In genomic region chr4:86537972-86538371, GRCm38 (mm10) we compare ENCODE assay signal across 9 mouse cellular contexts. TPM values are rescaled to one million over a fixed set of nuclear protein-coding genes. Genes with fewer than 3 reads are reported as not detected.
DNase-seq lines count a peak whose midpoint lies in the region; ATAC-seq and TF ChIP-seq lines count a peak whose summit lies in the region.
"Had no signal": no experiment of that assay in that cellular context is flagged by ENCODE, and none has a peak within 500 bp of the region (broad histone marks: within the 10 kb centered on the region; RNA-seq: fewer than 3 reads in every experiment).

No protein-coding gene starts in this region.

- H3K27ac ChIP-seq in lung, postnatal 0 days (ENCODE audit: low read length) = no peak overlapping the region
- no peak overlapping the region for H3K27ac ChIP-seq in midbrain, embryonic 15.5 days
- H3K27ac ChIP-seq: limb, embryonic 12.5 days had no signal

- H3K4me1 ChIP-seq in lung, postnatal 0 days (ENCODE audit: insufficient read depth, low read depth, low read length) = no peaks in the 10 kb centered on the region
- no peaks in the 10 kb centered on the region for H3K4me1 ChIP-seq in midbrain, embryonic 15.5 days

- TF ChIP-seq EP300 in lung, postnatal 0 days (IDR thresholded peaks at IDR 0.05) = no peak

- DNase-seq in gastrocnemius, adult 18-20 months (ENCODE audit: low spot score) = peak; percentile 30
- no peak for DNase-seq in gastrocnemius, adult 8-10 months (ENCODE audit: low spot score in 2 of 2)
- peak; percentile 7 to 9 for DNase-seq in spleen, postnatal 36 days (ENCODE audit: low spot score in 2 of 2)
- DNase-seq in spleen, adult 12 weeks (ENCODE audit: low spot score) = no peak
- DNase-seq in c-Kit-positive CD71-positive TER-119-positive erythroid progenitor cells, embryonic 14.5 days (ENCODE audit: low spot score) = peak; percentile 55
- peak; percentile 67 for DNase-seq in lung, postnatal 0 days (ENCODE audit: low spot score)

- H3K9ac ChIP-seq in lung, postnatal 0 days (replicated peaks; ENCODE audit: low read depth) = no peak overlapping the region
- no peak overlapping the region for H3K9ac ChIP-seq in midbrain, embryonic 15.5 days
- H3K9ac ChIP-seq: limb, embryonic 12.5 days had no signal

- no peaks in the 10 kb centered on the region for H3K36me3 ChIP-seq in lung, postnatal 0 days (ENCODE audit: insufficient read depth, low read length)
- no peaks in the 10 kb centered on the region for H3K36me3 ChIP-seq in midbrain, embryonic 15.5 days (replicated peaks)
- H3K36me3 ChIP-seq: limb, embryonic 12.5 days had no signal

- H3K9me3 ChIP-seq in lung, postnatal 0 days (ENCODE audit: low read length) = no peaks in the 10 kb centered on the region
- no peaks in the 10 kb centered on the region for H3K9me3 ChIP-seq in midbrain, embryonic 15.5 days

- H3K4me2 ChIP-seq in lung, postnatal 0 days (replicated peaks; ENCODE audit: low read depth, low read length) = no peak overlapping the region
- no peak overlapping the region for H3K4me2 ChIP-seq in midbrain, embryonic 15.5 days
- H3K4me2 ChIP-seq: limb, embryonic 12.5 days had no signal

- TF ChIP-seq CTCF in lung, postnatal 0 days (IDR thresholded peaks at IDR 0.05) = peak; percentile 70

- H3K4me3 ChIP-seq in lung, postnatal 0 days (ENCODE audit: low read depth, low read length) = no peak overlapping the region
- H3K4me3 ChIP-seq in midbrain, embryonic 15.5 days = no peak overlapping the region
- H3K4me3 ChIP-seq: limb, embryonic 12.5 days had no signal

- no peak for ATAC-seq in lung, postnatal 0 days
- ATAC-seq in inflammation-experienced regulatory T-cells, adult 6 months = no peak
- ATAC-seq in midbrain, embryonic 15.5 days (replicated peaks) = no peak

- H3K27me3 ChIP-seq in lung, postnatal 0 days (replicated peaks; ENCODE audit: insufficient read depth, low read length) = no peaks in the 10 kb centered on the region
- H3K27me3 ChIP-seq in midbrain, embryonic 15.5 days (replicated peaks) = no peaks in the 10 kb centered on the region
- H3K27me3 ChIP-seq: limb, embryonic 12.5 days had no signal

- 42% methylated on average over 4 of the region's 4 CpGs for WGBS in lung, postnatal 0 days
- whole genome bisulfite sequencing in midbrain, embryonic 15.5 days = 48% methylated on average over 4 of the region's 4 CpGs

RNA-seq across cellular contexts. Expression of gene Saxo1, which starts 20.2 kb away (rescaled TPM):
- not detected for total RNA-seq in gastrocnemius, adult 18-20 months (2021)
- total RNA-seq in gastrocnemius, adult 8-10 months (2022) = not detected
- 0.06 TPM in 1 of 2 replicates, not detected in the other for polyA plus RNA-seq in lung, postnatal 0 days (2015; fragmentation: Nextera tagmentation; extraction: Ambion mirVana)
- polyA plus RNA-seq in inflammation-experienced regulatory T-cells, adult 6 months (2017; shearing (Covaris generic)) = not detected
- not detected in 2 replicates for polyA plus RNA-seq in midbrain, embryonic 15.5 days (2015; fragmentation: Nextera tagmentation; extraction: Ambion mirVana)

RNA-seq across cellular contexts. Expression of gene Rraga, which starts 37.5 kb away (rescaled TPM):
- 10 to 100 TPM; 48.6 to 51.3 TPM for total RNA-seq in gastrocnemius, adult 18-20 months (2021)
- total RNA-seq in gastrocnemius, adult 8-10 months (2022) = 10 to 100 TPM; 48.4 to 50.9 (median 50.4) TPM
- polyA plus RNA-seq in lung, postnatal 0 days (2015; fragmentation: Nextera tagmentation; extraction: Ambion mirVana) = 57.3 and 60.0 TPM in 2 replicates
- 10 to 100 TPM; 25.1 to 61.8 (median 27.9) TPM for polyA plus RNA-seq in inflammation-experienced regulatory T-cells, adult 6 months (2017; shearing (Covaris generic))
- polyA plus RNA-seq in midbrain, embryonic 15.5 days (2015; fragmentation: Nextera tagmentation; extraction: Ambion mirVana) = 100 and 115 TPM in 2 replicates

Comparison
In these comparisons a context has a peak if more than half of its experiments do, and no peak if none do; other contexts are left out.
1. DNase-seq: peak in gastrocnemius, adult 18-20 months (single experiment), spleen, postnatal 36 days (2 of 2), c-Kit-positive CD71-positive TER-119-positive erythroid progenitor cells, embryonic 14.5 days (single experiment) and lung, postnatal 0 days (single experiment); none in gastrocnemius, adult 8-10 months (0 of 2) and spleen, adult 12 weeks (single experiment).